In the genomic region with DNA sequence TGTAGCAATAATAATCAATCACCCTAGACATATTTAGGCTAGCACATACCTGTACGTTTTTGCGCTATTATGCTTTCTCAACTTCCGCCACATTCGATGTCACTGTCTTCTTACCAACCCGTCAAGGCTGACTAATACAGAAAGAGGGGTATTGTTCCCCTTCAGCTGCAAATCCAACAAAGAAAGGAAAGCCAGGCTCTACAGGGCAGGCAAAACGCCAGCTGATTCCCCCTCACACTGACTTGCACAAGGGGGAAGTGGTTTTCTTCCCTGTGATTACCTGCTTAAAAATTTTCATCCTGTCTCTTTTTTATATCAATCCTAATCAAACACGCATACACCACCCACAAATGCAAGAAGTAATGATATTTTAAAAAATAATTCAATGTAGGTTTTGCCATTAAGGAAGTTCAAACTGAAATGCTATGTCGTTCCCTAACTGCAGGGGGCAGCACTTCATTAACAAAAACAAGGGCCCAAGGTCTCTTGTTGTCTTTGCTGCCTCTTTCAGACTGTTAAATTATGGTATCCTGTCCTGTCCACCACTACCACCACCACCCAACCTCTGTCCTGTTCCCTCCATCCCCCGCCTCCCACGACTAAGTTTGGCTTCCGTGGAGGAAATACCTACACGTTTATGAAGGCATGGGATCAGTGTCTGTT, we compare ENCODE assay signal across 9 mouse cellular contexts.
DNase-seq lines count a peak whose midpoint lies in the region; ATAC-seq lines count a peak whose summit lies in the region.
"Had no signal": no experiment of that assay in that cellular context is flagged by ENCODE, and none has a peak within 500 bp of the region (broad histone marks: within the 10 kb centered on the region; RNA-seq: fewer than 3 reads in every experiment).

No protein-coding gene starts in this region.

- H3K4me1 ChIP-seq in lung, embryonic 16.5 days (replicated peaks; ENCODE audit: control insufficient read depth, insufficient read depth, low read length), result no peaks in the 10 kb centered on the region
- H3K4me1 ChIP-seq: megakaryocyte, embryonic 14.5 days had no signal

- no peaks in the 10 kb centered on the region for H3K36me3 ChIP-seq in lung, embryonic 16.5 days (ENCODE audit: control insufficient read depth, insufficient read depth, low read length)

- H3K4me3 ChIP-seq in lung, embryonic 16.5 days (ENCODE audit: low read length), result no peak overlapping the region
- H3K4me3 ChIP-seq: megakaryocyte, embryonic 14.5 days had no signal

- no peak overlapping the region for H3K4me2 ChIP-seq in lung, embryonic 16.5 days (ENCODE audit: low read depth, low read length)

- H3K27me3 ChIP-seq in lung, embryonic 16.5 days (ENCODE audit: control insufficient read depth, insufficient read depth, low read depth, low read length), result no peaks in the 10 kb centered on the region
- H3K27me3 ChIP-seq: megakaryocyte, embryonic 14.5 days had no signal

- 45% methylated on average over 12 of the region's 12 CpGs for WGBS in lung, embryonic 16.5 days

- ATAC-seq in lung, embryonic 16.5 days (ENCODE audit: low read depth), result peak; percentile 56; the same call in 1 of the 2 replicates

- DNase-seq in 3T3-L1 (ENCODE audit: low read depth, low spot score) (peak; percentile 45), NIH3T3 (ENCODE audit: low read depth) (peak; percentile 72)
- peak; percentile 62 to 73 for DNase-seq in cerebellum, postnatal 25 days
- peak; percentile 29 for DNase-seq in gastrocnemius, postnatal 4 days (ENCODE audit: low spot score in 2 of 2)
- DNase-seq in kidney, postnatal 4 days, result peak; percentile 64 to 67
- DNase-seq in right cerebral cortex, adult 2 months (ENCODE audit: low spot score in 2 of 2), result peak; percentile 64 to 67
- DNase-seq in natural killer cell, adult 2 months (ENCODE audit: low spot score in 2 of 2), result no peak

- H3K9me3 ChIP-seq in lung, embryonic 16.5 days (ENCODE audit: control insufficient read depth, low read length), result no peaks in the 10 kb centered on the region
- H3K9me3 ChIP-seq: megakaryocyte, embryonic 14.5 days had no signal

- no peak overlapping the region for H3K27ac ChIP-seq in lung, embryonic 16.5 days (ENCODE audit: low read length)

- no peak overlapping the region for H3K9ac ChIP-seq in lung, embryonic 16.5 days (ENCODE audit: low read length)

Comparison
In these comparisons a context has a peak if more than half of its experiments do, and no peak if none do; other contexts are left out.
1. DNase-seq: peak in 3T3-L1 (single experiment), NIH3T3 (single experiment), cerebellum, postnatal 25 days (2 of 2), gastrocnemius, postnatal 4 days (2 of 2), kidney, postnatal 4 days (2 of 2) and right cerebral cortex, adult 2 months (2 of 2); none in natural killer cell, adult 2 months (0 of 2).